Mouse (Mus musculus) small intestine, adult 2 months (tissue): ENCODE data around the gene Slc35f4. TPM values are rescaled to one million over a fixed set of nuclear protein-coding genes. Genes with fewer than 3 reads are reported as not detected.
A peak's percentile ranks its signal among the peaks of the same experiment; 100 is the strongest.

Experiments
- H3K27ac ChIP-seq: fragments of 200-500 bp; 2 replicates; pipeline ENCODE4 v1.5.1; 2012; ENCODE audit warnings: low read depth, low read length, control low read depth, inconsistent platforms; ENCODE audit not compliant: insufficient read depth
- H3K27me3 ChIP-seq: fragments of 200-500 bp; 2 replicates; pipeline ENCODE4 v1.6.1; 2012; ENCODE audit warnings: mild to moderate bottlenecking, moderate library complexity, low read length, inconsistent platforms; ENCODE audit not compliant: control insufficient read depth, insufficient read depth
- H3K36me3 ChIP-seq: fragments of 200-500 bp; 2 replicates; pipeline ENCODE4 v1.6.1; 2012; ENCODE audit warnings: mild to moderate bottlenecking, low read length, control low read depth, inconsistent platforms; ENCODE audit not compliant: control insufficient read depth, insufficient read depth
- H3K4me1 ChIP-seq: fragments of 200-500 bp; 2 replicates; pipeline ENCODE4 v1.6.1; 2012; ENCODE audit warnings: low read length, inconsistent platforms, mixed read lengths; ENCODE audit not compliant: control insufficient read depth, insufficient read depth, insufficient read length
- H3K4me3 ChIP-seq: fragments of 200-500 bp; 2 replicates; pipeline ENCODE4 v1.5.1; 2012; ENCODE audit warnings: low read depth, mild to moderate bottlenecking, control low read depth, inconsistent platforms, low read length, moderate library complexity
- CTCF ChIP-seq: fragments of 200-500 bp; IDR thresholded peaks from 2 replicates; pipeline ENCODE4 v1.5.1; 2012; ENCODE audit warnings: low read depth, mild to moderate bottlenecking, control low read depth, inconsistent platforms, low read length, moderate library complexity, mixed read lengths; ENCODE audit not compliant: insufficient replicate concordance, insufficient read length; ENCODE audit errors: extremely low read depth
- POLR2A ChIP-seq: fragments of 200-500 bp; IDR thresholded peaks from 2 replicates; pipeline ENCODE4 v1.6.1; 2012; ENCODE audit warnings: low read depth, mild to moderate bottlenecking, control low read depth, inconsistent platforms, low read length, moderate library complexity
- WGBS: fragments of 180-500 bp; shearing (Covaris S2); methylation state at CpG from one replicate; pipeline ENCODE4 v1.1.7; 2018; 5-methylcytosine and 5-hydroxymethylcytosine counted together
- polyA plus RNA-seq: library from polyadenylated mRNA; depleted of rRNA; stranded (reverse); fragments of >200 nt; gene quantifications from 2 replicates; pipeline ENCODE4 v1.2.3, GENCODE M21; 2012

Slc35f4 gene
- polyA plus RNA-seq, 1 experiment, result not detected

DNA sequence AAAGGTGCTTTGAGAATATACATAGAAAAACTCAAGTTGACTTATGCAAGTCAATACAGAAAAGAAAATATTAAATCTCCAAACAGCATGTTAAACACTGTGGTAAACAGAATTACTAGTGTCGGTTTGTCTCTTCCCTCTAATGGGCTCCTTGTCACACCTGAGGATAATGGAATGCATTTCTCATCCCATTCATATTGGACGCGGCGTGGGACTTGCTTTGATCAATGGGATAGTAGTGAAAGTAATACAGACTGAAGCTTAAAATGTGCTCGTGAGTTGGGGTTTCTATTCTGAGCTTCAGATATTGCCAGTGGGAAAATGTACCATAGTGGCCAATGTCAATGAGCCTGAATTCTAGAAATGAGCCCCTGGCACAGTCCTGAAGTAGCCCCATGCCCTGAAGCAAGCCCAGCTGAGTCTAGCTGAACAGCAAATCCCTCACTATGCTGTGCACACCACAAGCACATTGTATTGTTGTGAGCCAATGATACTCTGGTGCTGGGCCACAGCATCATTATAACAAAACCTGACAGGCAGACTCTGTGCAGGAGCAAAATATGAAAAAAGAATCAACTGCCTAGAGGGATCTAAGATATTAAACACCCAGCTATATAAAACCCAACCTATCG is 71.4 kb downstream of the Slc35f4 start:
- no peak overlapping the region for H3K4me3 ChIP-seq
- no peak overlapping the region for H3K27ac ChIP-seq
- H3K4me1 ChIP-seq, result peaks cover 7% of the 10 kb centered on the region; the same call in 1 of the 2 replicates
- 56% methylated on average over 6 of the region's 6 CpGs for WGBS
- H3K36me3 ChIP-seq, result no peaks in the 10 kb centered on the region
- H3K27me3 ChIP-seq, result no peaks in the 10 kb centered on the region
- TF ChIP-seq POLR2A, result no peak
- TF ChIP-seq CTCF, result no peak

DNA sequence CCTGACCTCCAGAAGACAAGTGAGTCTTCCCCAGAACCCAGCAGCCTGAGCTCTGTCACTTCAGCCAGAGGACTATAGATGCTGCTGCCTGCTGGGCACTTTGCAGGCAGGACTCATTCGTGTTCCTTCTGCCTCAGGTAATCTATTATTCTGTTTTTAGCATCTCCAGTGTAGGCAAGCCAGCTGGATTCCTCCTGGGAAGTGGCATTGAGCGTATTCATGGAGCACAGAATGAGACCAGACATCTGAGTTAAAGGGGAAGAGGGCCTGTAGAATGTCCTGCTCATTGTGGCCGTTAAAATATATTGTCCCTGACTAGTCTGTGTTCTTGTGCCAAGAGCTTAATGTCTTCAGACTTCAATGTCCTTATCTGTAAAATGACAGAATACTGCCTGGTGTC is 72.1 kb downstream of the Slc35f4 start:
- H3K36me3 ChIP-seq, result no peaks in the 10 kb centered on the region
- TF ChIP-seq POLR2A (no peak), CTCF (no peak)
- no peak overlapping the region for H3K27ac ChIP-seq
- H3K4me1 ChIP-seq, result peaks cover 7% of the 10 kb centered on the region; the same call in 1 of the 2 replicates
- H3K27me3 ChIP-seq, result no peaks in the 10 kb centered on the region
- WGBS, result 20% methylated on average over 3 of the region's 3 CpGs
- no peak overlapping the region for H3K4me3 ChIP-seq

DNA sequence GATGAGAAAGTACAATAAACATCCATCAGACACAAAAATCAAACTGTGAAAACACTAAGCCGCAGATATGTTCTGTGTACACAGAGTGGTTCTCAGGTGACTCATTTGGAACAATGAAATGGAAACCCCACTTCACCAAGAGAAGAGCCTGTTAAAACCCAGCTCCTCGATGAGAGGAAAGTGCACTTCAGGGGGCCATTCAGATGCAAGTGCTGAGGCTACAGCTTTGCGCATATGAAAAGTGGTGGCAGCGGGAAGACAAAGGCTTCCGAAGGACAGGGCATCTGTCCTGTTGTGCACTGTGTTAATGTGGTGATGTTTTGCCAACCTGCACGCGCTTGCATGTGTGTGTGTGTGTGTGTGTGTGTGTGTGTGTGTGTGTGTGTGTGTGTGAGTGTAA is 78.2 kb downstream of the Slc35f4 start:
- H3K27me3 ChIP-seq, result no peaks in the 10 kb centered on the region
- no peak overlapping the region for H3K4me3 ChIP-seq
- no peaks in the 10 kb centered on the region for H3K36me3 ChIP-seq
- no peak overlapping the region for H3K27ac ChIP-seq
- H3K4me1 ChIP-seq, result no peaks in the 10 kb centered on the region
- TF ChIP-seq CTCF, result no peak
- TF ChIP-seq POLR2A, result no peak
- 73% methylated on average over 7 of the region's 7 CpGs for WGBS

DNA sequence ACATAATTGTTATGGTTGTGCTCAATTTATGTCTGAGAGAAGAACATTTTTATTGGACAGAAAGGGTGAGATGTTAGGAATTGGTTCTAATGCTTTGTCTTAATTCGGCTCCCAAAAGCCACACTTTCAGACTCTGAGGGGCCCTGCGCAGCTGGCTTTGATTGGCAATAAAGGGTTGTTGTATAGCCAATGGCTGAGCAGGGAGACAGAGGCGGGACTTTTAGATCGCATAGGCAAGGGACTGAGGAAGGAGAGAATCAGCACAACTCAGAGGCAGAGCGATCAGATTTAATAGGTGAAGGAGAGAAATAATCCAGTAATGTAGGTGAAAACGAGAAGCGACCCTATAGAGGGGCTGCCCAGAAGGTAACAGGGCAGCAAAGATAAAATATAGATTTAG is 79.4 kb downstream of the Slc35f4 start:
- 51% methylated on average over 7 of the region's 7 CpGs for WGBS
- H3K4me3 ChIP-seq, result no peak overlapping the region
- TF ChIP-seq POLR2A, result no peak
- no peak for TF ChIP-seq CTCF

DNA sequence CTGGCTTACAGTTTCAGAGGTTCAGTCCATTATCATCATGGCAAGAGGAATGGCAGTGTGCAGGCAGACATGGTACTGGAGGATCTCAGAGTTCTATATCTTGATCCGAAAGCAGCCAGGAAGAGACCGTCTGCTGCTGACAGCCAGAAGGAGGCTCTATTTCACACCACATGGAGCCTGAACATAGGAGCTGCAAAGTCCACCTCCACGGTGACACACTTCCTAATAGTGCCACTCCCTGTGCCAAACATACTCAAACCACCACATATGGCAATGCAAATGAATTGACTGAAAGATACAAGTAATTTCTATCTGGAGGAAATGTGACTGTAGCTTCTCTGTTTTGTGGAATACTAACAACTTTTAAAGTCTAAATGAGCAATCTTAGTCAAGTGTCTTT is 89.0 kb downstream of the Slc35f4 start:
- no peak for TF ChIP-seq CTCF
- TF ChIP-seq POLR2A, result no peak
- Histone ChIP-seq H3K27ac (no peak overlapping the region), H3K4me3 (no peak overlapping the region), H3K36me3 (no peaks in the 10 kb centered on the region), H3K4me1 (no peaks in the 10 kb centered on the region), H3K27me3 (no peaks in the 10 kb centered on the region)
- 68% methylated on average over 3 of the region's 3 CpGs for WGBS

More for the DNA sequence above, 79.4 kb downstream of the Slc35f4 start:
- Histone ChIP-seq H3K4me1 (no peaks in the 10 kb centered on the region), H3K36me3 (no peaks in the 10 kb centered on the region), H3K27me3 (no peaks in the 10 kb centered on the region), H3K27ac (no peak overlapping the region)

DNA sequence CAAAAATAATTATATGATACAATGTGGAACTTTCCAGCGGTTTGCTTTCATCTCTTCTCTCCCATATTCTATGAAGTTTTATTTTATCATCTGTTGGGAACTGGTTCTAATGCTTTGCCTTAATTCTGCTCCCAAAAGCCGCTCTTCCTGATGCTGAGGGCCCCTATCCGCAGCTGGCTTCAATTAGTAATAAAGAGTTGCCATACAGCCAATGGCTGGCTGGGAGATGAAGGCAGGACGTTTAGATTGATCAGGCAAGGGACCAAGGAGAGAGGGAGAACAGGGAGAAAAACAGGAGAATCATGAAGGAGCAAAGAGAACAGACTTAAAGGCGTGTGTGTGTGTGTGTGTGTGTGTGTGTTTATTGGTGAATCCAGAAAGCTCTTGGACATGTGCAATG is 94.0 kb downstream of the Slc35f4 start:
- TF ChIP-seq CTCF, result no peak
- no peak for TF ChIP-seq POLR2A
- Histone ChIP-seq H3K36me3 (no peaks in the 10 kb centered on the region), H3K4me1 (no peaks in the 10 kb centered on the region), H3K27me3 (no peaks in the 10 kb centered on the region), H3K4me3 (no peak overlapping the region), H3K27ac (no peak overlapping the region)
- WGBS, result 81% methylated on average over 5 of the region's 5 CpGs

DNA sequence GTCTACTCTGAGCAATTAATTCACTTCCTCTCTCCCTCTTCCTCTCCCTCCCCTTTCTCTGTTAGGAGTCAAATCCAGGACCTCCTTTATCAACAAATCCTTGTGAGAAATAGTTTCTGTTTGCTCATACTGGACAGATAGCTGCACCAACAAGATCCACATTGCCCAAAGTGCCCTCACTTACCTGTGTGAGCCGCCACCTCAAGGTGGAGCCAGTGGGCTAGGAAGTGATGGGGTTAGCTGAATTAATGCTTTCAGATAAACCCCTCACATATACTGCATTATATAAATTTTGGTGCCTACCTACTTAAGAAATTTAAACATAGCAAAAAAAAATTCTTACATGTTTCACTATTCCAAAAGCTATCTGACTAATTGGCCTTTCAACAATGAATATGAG is 133.4 kb downstream of the Slc35f4 start:
- 42% methylated on average over 1 of the region's 1 CpGs for WGBS
- TF ChIP-seq CTCF (peak; percentile 26; the same call in 1 of the 2 replicates), POLR2A (no peak)
- H3K36me3 ChIP-seq, result no peaks in the 10 kb centered on the region
- no peak overlapping the region for H3K27ac ChIP-seq
- no peaks in the 10 kb centered on the region for H3K27me3 ChIP-seq
- H3K4me1 ChIP-seq, result no peaks in the 10 kb centered on the region
- no peak overlapping the region for H3K4me3 ChIP-seq
